Mouse (Mus musculus): Measurements from ENCODE around the gene Fam53b. TPM values are rescaled to one million over a fixed set of nuclear protein-coding genes. Genes with fewer than 3 reads are reported as not detected.

The Fam53b gene
- polyA plus RNA-seq, 1 experiment from 2014 or later = 17.2 TPM

DNA sequence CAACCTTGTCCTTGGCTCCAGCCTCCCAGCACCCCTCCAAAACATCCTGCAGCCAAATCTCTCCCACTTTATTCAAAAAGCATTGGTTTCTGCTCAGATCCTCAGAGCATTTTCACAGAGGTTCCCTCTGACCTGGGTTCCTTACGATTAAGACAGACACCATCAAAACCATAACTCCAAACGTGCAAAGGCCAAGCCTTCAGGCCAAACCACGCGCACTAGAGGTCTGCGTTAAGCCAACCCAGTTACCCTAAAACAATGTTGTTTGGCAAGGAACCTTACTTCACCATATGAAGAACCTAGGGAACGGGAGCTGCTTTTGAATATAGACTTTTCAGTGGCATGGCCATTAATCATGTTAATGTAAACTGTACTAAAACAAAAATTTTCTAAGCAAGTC lies 4.0 kb downstream of the Fam53b start:
- no peak overlapping the region for H3K9ac ChIP-seq (replicated peaks)
- H3K27ac ChIP-seq (ENCODE audit: low read depth) = 0 out of 2 replicates have a peak overlapping the region, but pooled peaks have one; percentile 77
- no peaks in the 10 kb centered on the region for H3K9me3 ChIP-seq (ENCODE audit: low read length)
- peaks cover 49% of the 10 kb centered on the region for H3K4me1 ChIP-seq (ENCODE audit: insufficient read depth)
- peak overlapping the region; percentile 48 for H3K4me2 ChIP-seq (ENCODE audit: low read depth, low read length)
- H3K36me3 ChIP-seq (replicated peaks; ENCODE audit: insufficient read depth, low read length) = peaks cover 6% of the 10 kb centered on the region; the same call in 1 of the 2 replicates
- DNase-seq (no peak), ATAC-seq (no peak)
- no peak overlapping the region; the same call in 1 of the 2 replicates for H3K4me3 ChIP-seq (ENCODE audit: low read depth, low read length)
- no peak for TF ChIP-seq EP300 (IDR thresholded peaks at IDR 0.05; ENCODE audit: low read depth)
- no peak for TF ChIP-seq CTCF (IDR thresholded peaks at IDR 0.05; ENCODE audit: low read depth)
- H3K27me3 ChIP-seq (ENCODE audit: insufficient read depth, low read length) = no peaks in the 10 kb centered on the region
- WGBS (ENCODE audit: insufficient replicate concordance) = 57% methylated on average over 6 of the region's 6 CpGs

DNA sequence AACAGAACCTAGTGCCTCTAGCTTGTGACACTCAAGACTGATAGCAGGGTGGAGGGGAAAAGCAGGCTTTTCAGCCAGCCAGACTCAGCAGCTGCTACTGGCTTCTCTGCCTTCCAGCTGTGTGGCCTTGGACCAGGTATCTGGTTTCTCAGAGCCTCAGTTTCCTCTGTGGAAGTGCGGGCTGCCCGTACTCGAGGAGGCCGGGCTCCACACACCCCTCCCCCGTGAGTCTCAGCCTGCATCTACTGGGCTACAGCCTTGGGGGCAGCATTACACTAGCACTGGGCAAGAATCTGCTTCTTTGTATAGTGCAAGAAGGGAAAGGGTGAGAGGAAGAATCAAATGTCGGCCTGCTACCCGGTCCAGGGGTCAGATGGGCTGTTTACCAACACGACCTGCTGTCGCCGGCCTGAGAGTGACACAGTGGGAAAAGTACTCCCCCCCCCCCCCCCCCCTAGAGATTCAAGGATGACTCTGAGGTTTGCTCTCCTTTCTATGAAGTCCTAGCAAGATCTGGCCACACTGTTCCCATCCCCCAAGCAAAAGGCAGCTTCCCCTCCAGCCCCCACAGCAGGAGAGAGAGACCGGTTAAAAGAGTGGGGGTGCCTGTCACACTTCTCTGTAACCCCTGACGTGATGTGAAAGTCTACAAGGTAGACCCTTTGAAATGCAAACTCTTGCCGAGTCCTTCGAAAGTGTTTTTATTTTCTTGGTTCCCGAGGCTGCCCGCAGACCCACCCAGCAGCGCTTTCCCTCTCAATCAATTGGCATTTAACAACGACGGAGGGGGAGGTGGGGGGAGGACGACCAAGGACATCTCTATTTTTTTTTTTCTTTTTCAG lies 4.6 kb downstream of the Fam53b start:
- Histone ChIP-seq H3K36me3 (replicated peaks; ENCODE audit: insufficient read depth, low read length) (peaks cover 6% of the 10 kb centered on the region; the same call in 1 of the 2 replicates), H3K4me2 (ENCODE audit: low read depth, low read length) (peak overlapping the region; percentile 48), H3K4me1 (ENCODE audit: insufficient read depth) (peaks cover 53% of the 10 kb centered on the region), H3K27ac (ENCODE audit: low read depth) (peak overlapping the region; percentile 77), H3K4me3 (ENCODE audit: low read depth, low read length) (no peak overlapping the region; the same call in 1 of the 2 replicates), H3K9ac (replicated peaks) (peak overlapping the region; percentile 45; the same call in 1 of the 2 replicates), H3K9me3 (ENCODE audit: low read length) (no peaks in the 10 kb centered on the region), H3K27me3 (ENCODE audit: insufficient read depth, low read length) (no peaks in the 10 kb centered on the region)
- 15% methylated on average over 20 of the region's 20 CpGs for WGBS (ENCODE audit: insufficient replicate concordance)
- ATAC-seq = no peak
- DNase-seq = no peak
- TF ChIP-seq CTCF (IDR thresholded peaks at IDR 0.05; ENCODE audit: low read depth) (peak; percentile 19), EP300 (IDR thresholded peaks at IDR 0.05; ENCODE audit: low read depth) (no peak)

DNA sequence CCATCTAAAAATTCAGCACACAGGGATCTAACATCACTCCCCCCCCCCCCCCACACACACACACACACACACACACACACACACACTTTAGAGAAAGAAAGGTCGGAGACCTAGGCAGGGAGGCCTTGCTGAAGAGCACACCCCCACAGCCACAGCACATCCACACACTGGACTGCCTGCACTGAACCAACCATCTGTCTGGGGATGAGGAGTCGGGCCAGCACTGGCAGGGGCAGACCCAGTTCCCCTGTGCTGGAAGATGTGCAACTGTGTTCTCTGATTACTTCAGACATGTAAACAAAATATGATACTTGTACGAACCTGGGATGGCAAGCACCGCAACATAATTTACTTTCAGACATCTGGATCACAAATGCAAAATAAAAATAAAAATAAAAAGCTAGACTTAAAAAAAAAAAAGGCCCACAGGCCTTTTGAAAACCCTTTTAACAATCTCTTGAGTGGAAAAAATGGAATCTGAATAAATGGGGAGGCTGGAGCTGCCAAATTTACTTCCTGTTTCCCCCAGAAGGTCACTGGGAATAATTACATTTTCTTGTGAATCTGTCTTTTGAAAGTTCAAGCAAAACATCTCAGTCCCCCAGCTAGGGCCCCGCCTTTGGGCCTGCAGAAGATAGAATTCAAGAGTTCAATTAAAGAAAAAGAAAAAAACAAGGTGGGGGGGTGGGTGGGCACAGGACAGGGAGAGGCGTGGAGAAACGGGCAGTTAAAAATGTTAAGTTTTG lies 5.5 kb downstream of the Fam53b start:
- no peak overlapping the region; the same call in 1 of the 2 replicates for H3K9ac ChIP-seq (replicated peaks)
- no peak for DNase-seq
- H3K4me1 ChIP-seq (ENCODE audit: insufficient read depth) = peaks cover 62% of the 10 kb centered on the region

DNA sequence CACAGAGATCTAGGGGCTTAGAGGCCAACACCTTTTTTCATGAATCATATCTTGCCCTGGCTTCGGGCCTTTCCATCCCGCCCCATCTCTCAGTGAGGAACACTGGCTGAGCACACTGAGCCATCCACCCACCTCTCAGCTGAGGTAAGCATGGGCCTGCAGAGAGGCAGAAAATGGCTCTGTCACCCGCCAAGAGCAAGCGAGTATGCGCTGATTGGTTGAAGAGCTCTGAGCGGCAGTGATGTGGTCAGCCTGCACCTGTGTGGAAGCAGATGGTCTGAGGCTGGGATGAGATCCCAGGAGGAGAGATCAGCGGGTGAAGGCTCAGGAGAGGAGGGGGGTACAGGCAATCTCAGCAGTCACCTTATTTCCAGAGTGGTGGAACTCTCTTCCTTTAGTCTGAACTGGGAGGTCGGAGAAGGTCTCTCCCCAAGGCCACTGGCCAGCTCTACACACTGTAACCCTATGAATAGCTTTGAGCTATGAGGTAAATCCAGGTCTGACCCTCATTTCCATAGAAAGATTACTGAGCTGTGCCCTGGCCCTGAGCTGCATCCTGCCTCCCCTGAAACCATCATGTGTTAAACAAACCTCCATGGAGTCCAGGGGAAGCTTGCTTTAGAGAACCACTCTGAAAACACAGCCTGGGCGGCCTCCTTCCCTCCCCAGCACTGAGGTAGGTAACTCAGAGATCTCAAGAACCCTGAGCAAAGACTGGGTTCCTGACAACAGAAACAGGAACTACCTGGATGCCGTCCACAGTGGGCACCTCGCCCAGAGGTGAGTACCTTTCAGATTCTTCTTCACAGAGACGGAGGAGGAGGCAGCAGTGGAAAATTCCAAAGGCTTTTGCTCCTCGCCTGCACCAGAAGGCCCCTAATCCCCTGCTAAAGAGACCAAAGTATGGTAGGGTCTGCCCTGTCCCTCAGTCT lies 6.5 kb downstream of the Fam53b start:
- no peak for TF ChIP-seq CTCF (IDR thresholded peaks at IDR 0.05; ENCODE audit: low read depth)
- TF ChIP-seq EP300 (IDR thresholded peaks at IDR 0.05; ENCODE audit: low read depth) = no peak
- H3K36me3 ChIP-seq (replicated peaks; ENCODE audit: insufficient read depth, low read length) = peaks cover 6% of the 10 kb centered on the region; the same call in 1 of the 2 replicates
- no peak overlapping the region for H3K4me3 ChIP-seq (ENCODE audit: low read depth, low read length)
- peak overlapping the region; percentile 29 for H3K27ac ChIP-seq (ENCODE audit: low read depth)
- H3K9me3 ChIP-seq (ENCODE audit: low read length) = no peaks in the 10 kb centered on the region
- peaks cover 64% of the 10 kb centered on the region for H3K4me1 ChIP-seq (ENCODE audit: insufficient read depth)
- no peak overlapping the region for H3K4me2 ChIP-seq (ENCODE audit: low read depth, low read length)
- H3K9ac ChIP-seq (replicated peaks) = no peak overlapping the region
- H3K27me3 ChIP-seq (ENCODE audit: insufficient read depth, low read length) = no peaks in the 10 kb centered on the region
- no peak for DNase-seq
- no peak for ATAC-seq
- 79% methylated on average over 13 of the region's 13 CpGs for WGBS (ENCODE audit: insufficient replicate concordance)

More for the DNA sequence above, 5.5 kb downstream of the Fam53b start:
- H3K4me2 ChIP-seq (ENCODE audit: low read depth, low read length) = no peak overlapping the region
- H3K4me3 ChIP-seq (ENCODE audit: low read depth, low read length) = no peak overlapping the region
- peaks cover 6% of the 10 kb centered on the region; the same call in 1 of the 2 replicates for H3K36me3 ChIP-seq (replicated peaks; ENCODE audit: insufficient read depth, low read length)
- WGBS (ENCODE audit: insufficient replicate concordance) = 75% methylated on average over 7 of the region's 7 CpGs
- no peaks in the 10 kb centered on the region for H3K9me3 ChIP-seq (ENCODE audit: low read length)
- no peaks in the 10 kb centered on the region for H3K27me3 ChIP-seq (ENCODE audit: insufficient read depth, low read length)
- peak overlapping the region; percentile 77 for H3K27ac ChIP-seq (ENCODE audit: low read depth)
- no peak for ATAC-seq
- no peak for TF ChIP-seq CTCF (IDR thresholded peaks at IDR 0.05; ENCODE audit: low read depth)
- no peak for TF ChIP-seq EP300 (IDR thresholded peaks at IDR 0.05; ENCODE audit: low read depth)

DNA sequence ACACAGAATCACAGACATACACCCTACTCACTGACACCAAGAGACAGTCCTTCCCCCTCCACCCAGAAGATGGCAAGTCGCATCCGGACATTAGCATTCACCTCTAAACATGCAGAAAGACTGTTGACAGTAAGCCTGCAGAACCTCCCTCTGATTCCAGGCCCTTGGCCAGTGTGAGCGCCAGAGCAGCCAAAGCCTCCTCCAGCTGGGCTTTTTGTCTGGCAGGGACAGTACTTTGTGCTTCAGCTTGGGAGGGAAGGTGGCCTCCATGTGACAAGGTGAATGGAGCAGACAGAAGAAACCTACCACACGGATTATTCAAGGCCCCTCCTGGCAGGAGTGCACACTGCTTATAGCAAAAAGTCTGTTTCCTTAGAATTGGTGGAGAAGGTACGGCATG lies 7.4 kb downstream of the Fam53b start:
- ATAC-seq (no peak), DNase-seq (no peak)
- no peak overlapping the region for H3K4me3 ChIP-seq (ENCODE audit: low read depth, low read length)
- 80% methylated on average over 5 of the region's 5 CpGs for WGBS (ENCODE audit: insufficient replicate concordance)
- no peak overlapping the region for H3K9ac ChIP-seq (replicated peaks)
- H3K36me3 ChIP-seq (replicated peaks; ENCODE audit: insufficient read depth, low read length) = peaks cover 6% of the 10 kb centered on the region; the same call in 1 of the 2 replicates
- TF ChIP-seq CTCF (IDR thresholded peaks at IDR 0.05; ENCODE audit: low read depth) (no peak), EP300 (IDR thresholded peaks at IDR 0.05; ENCODE audit: low read depth) (no peak)
- H3K4me1 ChIP-seq (ENCODE audit: insufficient read depth) = peaks cover 64% of the 10 kb centered on the region
- H3K9me3 ChIP-seq (ENCODE audit: low read length) = no peaks in the 10 kb centered on the region
- no peaks in the 10 kb centered on the region for H3K27me3 ChIP-seq (ENCODE audit: insufficient read depth, low read length)
- peak overlapping the region; percentile 29; the same call in 1 of the 2 replicates for H3K27ac ChIP-seq (ENCODE audit: low read depth)
- H3K4me2 ChIP-seq (ENCODE audit: low read depth, low read length) = no peak overlapping the region
